Mouse (Mus musculus) heart, postnatal 0 days (tissue): ENCODE results near the gene Osbpl9. TPM values are rescaled to one million over a fixed set of nuclear protein-coding genes. Genes with fewer than 3 reads are reported as not detected.

Experiments
- ATAC-seq: fragments of 200-750 bp; cut with Nextera tagmentation; 2 replicates; pipeline ENCODE4 v1.8.0; 2017; ENCODE audit warnings: low read depth, moderate number of reproducible peaks, moderate library complexity; ENCODE audit not compliant: insufficient read depth
- DNase-seq: peaks from one replicate; pipeline ENCODE4 v3.0.0-alpha.2; 2016; ENCODE audit warnings: low spot score
- H3K27ac ChIP-seq: fragments of 300-500 bp; sonication (generic); 2 replicates; pipeline ENCODE4 v1.5.1; 2014; ENCODE audit warnings: low read depth, mild to moderate bottlenecking
- H3K27me3 ChIP-seq: fragments of 300-500 bp; sonication (generic); 2 replicates; pipeline ENCODE4 v1.6.1; 2014; ENCODE audit warnings: low read length, mixed read lengths; ENCODE audit not compliant: control insufficient read depth, insufficient read depth
- H3K36me3 ChIP-seq: fragments of 300-500 bp; sonication (generic); replicated peaks from 2 replicates; pipeline ENCODE4 v1.6.1; 2014; ENCODE audit warnings: low read length, mixed read lengths; ENCODE audit not compliant: control insufficient read depth, insufficient read depth
- H3K4me1 ChIP-seq: fragments of 300-500 bp; sonication (generic); 2 replicates; pipeline ENCODE4 v1.6.1; 2014; ENCODE audit warnings: antibody characterized with exemption; ENCODE audit not compliant: control insufficient read depth, insufficient read depth
- H3K4me2 ChIP-seq: fragments of 300-500 bp; sonication (generic); 2 replicates; pipeline ENCODE4 v1.6.1; 2014; ENCODE audit warnings: low read depth, mild to moderate bottlenecking, low read length, moderate library complexity
- H3K4me3 ChIP-seq: fragments of 300-500 bp; sonication (generic); 2 replicates; pipeline ENCODE4 v1.5.1; 2014; ENCODE audit warnings: low read depth, low read length
- H3K9ac ChIP-seq: fragments of 300-500 bp; sonication (generic); replicated peaks from 2 replicates; pipeline ENCODE4 v1.6.1; 2014; ENCODE audit warnings: low read depth, low read length, mixed read lengths
- H3K9me3 ChIP-seq: fragments of 300-500 bp; sonication (generic); replicated peaks from 2 replicates; pipeline ENCODE4 v1.6.1; 2016; ENCODE audit warnings: low read length; ENCODE audit not compliant: control insufficient read depth
- CTCF ChIP-seq: IDR thresholded peaks from 2 replicates; pipeline ENCODE4 v1.5.1; 2016; ENCODE audit warnings: antibody characterized with exemption, control low read depth, low read depth
- EP300 ChIP-seq: IDR thresholded peaks from 2 replicates; pipeline ENCODE4 v1.6.1; 2016; ENCODE audit warnings: antibody characterized with exemption, low read depth
- WGBS: fragments of 180-500 bp; shearing (Covaris S2); extraction: QIAGEN DNeasy Blood & Tissue Kit; methylation state at CpG from one replicate; pipeline ENCODE4 v1.1.7; 2014; 5-methylcytosine and 5-hydroxymethylcytosine counted together
- polyA plus RNA-seq: library from polyadenylated mRNA; unstranded; fragments of >200 nt; fragmentation: Nextera tagmentation; extraction: Ambion mirVana; gene quantifications from 2 replicates; pipeline ENCODE4 v1.2.1, GENCODE M21; 2015
- total RNA-seq: library from RNA; depleted of rRNA; stranded (reverse); fragments of >200 nt; gene quantifications from 2 replicates; pipeline ENCODE4 v1.2.3, GENCODE M21; 2014; ENCODE audit warnings: low replicate concordance

Osbpl9 gene
- total and polyA plus RNA-seq, 2 experiments from 2014 or later: 49.0 to 49.7 TPM

DNA sequence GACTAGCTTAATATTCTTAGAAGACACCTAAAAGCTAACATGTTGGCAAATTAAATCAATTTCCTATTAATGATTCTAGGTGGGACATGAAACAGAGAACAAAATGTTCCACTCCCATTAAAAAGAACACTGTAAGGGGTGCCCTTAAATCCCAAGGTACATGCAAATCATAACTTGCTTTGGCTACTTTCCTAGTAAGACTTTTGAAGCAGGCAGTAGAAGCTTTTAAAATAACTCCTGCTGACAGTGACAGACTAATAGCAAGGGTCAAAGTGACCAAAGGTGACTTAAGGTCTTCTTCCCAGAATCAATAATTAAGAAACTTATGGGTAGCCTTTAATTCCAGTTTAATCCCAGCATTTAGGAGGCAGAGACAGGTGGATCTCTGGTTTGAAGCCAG lies 95.5 kb downstream of the Osbpl9 start:
- no peak for TF ChIP-seq EP300
- TF ChIP-seq CTCF: no peak
- Histone ChIP-seq H3K9me3 (no peaks in the 10 kb centered on the region), H3K36me3 (peaks cover 4% of the 10 kb centered on the region), H3K4me2 (no peak overlapping the region), H3K27me3 (no peaks in the 10 kb centered on the region), H3K9ac (no peak overlapping the region), H3K4me3 (no peak overlapping the region), H3K4me1 (peaks cover 11% of the 10 kb centered on the region; the same call in 1 of the 2 replicates), H3K27ac (no peak overlapping the region; the same call in 1 of the 2 replicates)
- DNase-seq (no peak), ATAC-seq (no peak)

DNA sequence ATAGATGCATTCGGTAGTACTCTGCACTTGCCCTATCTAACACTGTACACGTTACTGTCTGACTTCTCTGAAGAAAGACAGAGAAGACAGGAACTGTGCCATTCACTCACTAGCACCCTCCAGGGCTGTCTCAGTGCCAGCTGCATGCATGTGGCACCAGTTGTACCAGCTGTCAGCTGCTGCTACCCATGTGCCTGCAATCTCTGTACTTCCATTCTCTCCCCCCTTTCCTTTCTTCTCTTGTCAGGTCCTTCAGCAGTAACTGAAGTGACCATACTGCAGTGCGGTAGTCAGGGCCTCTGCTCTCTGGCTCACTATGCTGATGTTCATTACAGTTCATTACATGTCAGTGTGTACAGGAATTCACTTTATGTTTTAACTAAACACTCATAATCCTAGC lies 96.0 kb downstream of the Osbpl9 start:
- ATAC-seq (0 out of 2 replicates have a peak, but pooled peaks have one; percentile 51), DNase-seq (no peak)
- Histone ChIP-seq H3K4me1 (peaks cover 11% of the 10 kb centered on the region; the same call in 1 of the 2 replicates), H3K4me2 (no peak overlapping the region), H3K36me3 (peaks cover 9% of the 10 kb centered on the region), H3K27me3 (no peaks in the 10 kb centered on the region), H3K4me3 (no peak overlapping the region), H3K9ac (no peak overlapping the region), H3K9me3 (no peaks in the 10 kb centered on the region), H3K27ac (peak overlapping the region; percentile 43; the same call in 1 of the 2 replicates)
- 28% methylated on average over 3 of the region's 3 CpGs for WGBS
- TF ChIP-seq CTCF (no peak), EP300 (no peak)

- Histone ChIP-seq H3K4me3 (no peak overlapping the region), H3K9me3 (no peaks in the 10 kb centered on the region), H3K36me3 (peaks cover 15% of the 10 kb centered on the region), H3K27me3 (no peaks in the 10 kb centered on the region), H3K9ac (no peak overlapping the region), H3K4me2 (no peak overlapping the region), H3K27ac (no peak overlapping the region), H3K4me1 (peaks cover 11% of the 10 kb centered on the region; the same call in 1 of the 2 replicates)
- ATAC-seq (no peak), DNase-seq (no peak)
- TF ChIP-seq CTCF (no peak), EP300 (no peak)
Observed at GRCm38 (mm10) chr4:109105254-109105653, 96.8 kb downstream of the Osbpl9 start.

DNA sequence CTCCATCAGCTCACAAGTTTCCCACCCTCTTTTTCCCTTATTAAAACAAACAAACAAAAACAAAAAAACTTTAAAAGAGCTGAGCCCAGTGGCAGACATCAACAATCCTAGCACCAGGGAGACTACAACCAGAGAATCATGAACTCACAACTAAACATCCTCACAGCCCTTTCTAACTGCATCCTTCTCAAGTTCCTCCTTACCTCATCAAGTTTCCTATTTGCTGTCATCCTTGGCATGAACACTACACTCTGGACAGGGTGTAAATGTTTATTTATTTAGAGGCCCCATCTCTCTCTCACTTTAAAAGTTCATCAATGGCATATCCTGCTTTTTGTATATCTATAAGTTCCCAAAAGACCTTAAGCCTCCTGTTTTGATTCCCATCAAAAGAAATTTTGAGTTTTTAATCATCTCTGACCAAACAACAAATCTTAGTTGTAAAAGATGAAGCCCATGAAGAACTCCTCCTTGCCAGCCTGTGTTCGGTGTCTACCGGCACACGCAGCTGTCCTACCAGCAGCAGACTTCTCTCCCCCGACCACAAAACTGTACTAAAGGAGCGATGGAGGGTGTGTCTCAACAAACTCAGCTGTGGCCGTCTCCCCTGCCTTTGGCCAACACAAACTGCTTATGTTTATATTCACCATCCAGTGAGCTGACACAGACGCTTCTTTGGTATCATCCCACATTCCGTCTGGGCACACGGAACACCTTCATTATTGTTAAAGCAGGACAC lies 98.8 kb downstream of the Osbpl9 start:
- Histone ChIP-seq H3K9ac (no peak overlapping the region), H3K4me1 (peaks cover 11% of the 10 kb centered on the region; the same call in 1 of the 2 replicates), H3K9me3 (no peaks in the 10 kb centered on the region), H3K4me3 (no peak overlapping the region), H3K27me3 (no peaks in the 10 kb centered on the region), H3K4me2 (no peak overlapping the region), H3K27ac (no peak overlapping the region), H3K36me3 (peaks cover 23% of the 10 kb centered on the region)
- WGBS: 72% methylated on average over 9 of the region's 9 CpGs
- DNase-seq: no peak
- ATAC-seq: no peak
- TF ChIP-seq CTCF (no peak), EP300 (no peak)

- DNase-seq: no peak
- Histone ChIP-seq H3K27ac (no peak overlapping the region), H3K4me3 (no peak overlapping the region), H3K36me3 (peaks cover 25% of the 10 kb centered on the region), H3K9ac (no peak overlapping the region), H3K27me3 (no peaks in the 10 kb centered on the region), H3K4me2 (no peak overlapping the region), H3K9me3 (no peaks in the 10 kb centered on the region), H3K4me1 (peaks cover 11% of the 10 kb centered on the region; the same call in 1 of the 2 replicates)
- 86% methylated on average over 5 of the region's 5 CpGs for WGBS
- TF ChIP-seq CTCF (no peak), EP300 (no peak)
- no peak for ATAC-seq
Observed at GRCm38 (mm10) chr4:109102574-109102973, 99.5 kb downstream of the Osbpl9 start.

- DNase-seq: no peak
- Histone ChIP-seq H3K4me1 (peaks cover 11% of the 10 kb centered on the region), H3K4me3 (no peak overlapping the region), H3K4me2 (no peak overlapping the region), H3K9me3 (no peaks in the 10 kb centered on the region), H3K27me3 (no peaks in the 10 kb centered on the region), H3K27ac (no peak overlapping the region), H3K36me3 (peaks cover 36% of the 10 kb centered on the region), H3K9ac (no peak overlapping the region)
- ATAC-seq: no peak
- TF ChIP-seq CTCF (no peak), EP300 (no peak)
- WGBS: 93% methylated on average over 3 of the region's 3 CpGs
Observed at GRCm38 (mm10) chr4:109098861-109099260, 103.2 kb downstream of the Osbpl9 start.
